ENCODE assay signal across 8 mouse cellular contexts in the genomic region with DNA sequence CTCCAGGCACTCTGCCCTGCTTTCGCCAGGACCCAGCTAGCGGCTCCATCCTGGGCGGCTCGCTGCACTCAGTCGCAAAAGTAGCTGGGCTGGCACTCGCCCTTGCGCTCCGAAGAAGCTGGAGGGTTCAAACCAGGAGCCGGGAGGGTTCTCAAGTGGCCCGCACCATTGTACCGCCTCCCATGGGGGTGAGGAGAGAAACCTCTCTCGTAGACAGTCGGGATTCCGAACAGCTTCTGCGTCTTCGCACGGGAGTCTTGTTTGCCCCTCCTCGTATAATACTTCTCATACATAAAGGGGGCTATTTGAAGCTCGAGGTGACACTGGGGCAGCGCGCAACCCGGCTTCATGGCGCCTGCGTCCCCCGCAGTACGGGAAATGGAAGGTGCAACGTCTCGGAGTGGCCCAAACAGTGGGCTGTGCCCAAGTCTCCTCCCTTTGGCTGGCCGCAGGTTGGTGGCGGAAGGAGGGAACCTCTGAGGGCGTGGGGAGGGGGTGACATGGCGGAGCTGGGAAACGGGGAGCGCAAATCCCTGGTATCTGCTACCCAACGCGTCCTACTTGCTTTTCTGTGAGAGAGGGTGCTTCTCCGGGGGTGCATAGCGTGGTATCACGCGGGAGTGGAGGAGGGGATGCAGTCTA. TPM values are rescaled to one million over a fixed set of nuclear protein-coding genes. Genes with fewer than 3 reads are reported as not detected.
DNase-seq lines count a peak whose midpoint lies in the region; ATAC-seq and TF ChIP-seq lines count a peak whose summit lies in the region.

TSS of gene Mpst (plus strand) at position 124 of the 642 bp plus-strand sequence.

- peak within 1 kb of the TSS; percentile 78 for H3ac ChIP-seq in C2C12 (ENCODE audit: control insufficient read depth, insufficient read length, low read depth)

- H3K9ac ChIP-seq in heart, embryonic 13.5 days = peak within 1 kb of the TSS; percentile 88
- peak within 1 kb of the TSS; percentile 96 for H3K9ac ChIP-seq in liver, embryonic 12.5 days
- peak within 1 kb of the TSS; percentile 53 for H3K9ac ChIP-seq in stomach, embryonic 15.5 days

- no peaks in the 10 kb centered on the region for H3K79me2 ChIP-seq in C2C12 (ENCODE audit: control insufficient read depth, insufficient read depth)

- DNase-seq in brain, embryonic 14.5 days (ENCODE audit: low read depth) = peak; percentile 95
- DNase-seq in kidney, postnatal 10 days = peak; percentile 92
- DNase-seq in natural killer cell, adult 2 months (ENCODE audit: low spot score in 2 of 2) = peak; percentile 81 to 86

- peak within 1 kb of the TSS; percentile 97 for H3K27ac ChIP-seq in heart, embryonic 13.5 days (replicated peaks)
- H3K27ac ChIP-seq in liver, embryonic 12.5 days = peak within 1 kb of the TSS; percentile 99
- peak within 1 kb of the TSS; percentile 99 for H3K27ac ChIP-seq in stomach, embryonic 15.5 days

- H3K9me3 ChIP-seq in heart, embryonic 13.5 days = no peaks in the 10 kb centered on the region
- H3K9me3 ChIP-seq in liver, embryonic 12.5 days (replicated peaks) = no peaks in the 10 kb centered on the region
- H3K9me3 ChIP-seq in stomach, embryonic 15.5 days = no peaks in the 10 kb centered on the region

- H3K79me3 ChIP-seq in C2C12 (ENCODE audit: low read depth) = no peaks in the 10 kb centered on the region

- no peak for TF ChIP-seq CTCF in C2C12 (IDR thresholded peaks at IDR 0.05; ENCODE audit: control insufficient read depth, insufficient read depth, insufficient read length)
- no peak for TF ChIP-seq CTCF in brain, embryonic 14.5 days (IDR thresholded peaks at IDR 0.05; ENCODE audit: borderline replicate concordance, extremely low read depth, insufficient read depth, insufficient read length)

- no peaks in the 10 kb centered on the region for H3K27me3 ChIP-seq in C2C12 (ENCODE audit: control insufficient read depth, insufficient read depth, insufficient read length)
- peaks cover 38% of the 10 kb centered on the region for H3K27me3 ChIP-seq in heart, embryonic 13.5 days (replicated peaks)
- peaks cover 33% of the 10 kb centered on the region for H3K27me3 ChIP-seq in liver, embryonic 12.5 days (replicated peaks)
- peaks cover 16% of the 10 kb centered on the region; the same call in 1 of the 2 replicates for H3K27me3 ChIP-seq in stomach, embryonic 15.5 days (replicated peaks)

- H3K36me3 ChIP-seq in C2C12 (ENCODE audit: control insufficient read depth, insufficient read depth) = no peaks in the 10 kb centered on the region
- H3K36me3 ChIP-seq in heart, embryonic 13.5 days = no peaks in the 10 kb centered on the region
- H3K36me3 ChIP-seq in liver, embryonic 12.5 days = peaks cover 14% of the 10 kb centered on the region
- H3K36me3 ChIP-seq in stomach, embryonic 15.5 days = no peaks in the 10 kb centered on the region

- WGBS in heart, embryonic 13.5 days = under 1% methylated on average over 40 of the region's 40 CpGs
- 1% methylated on average over 40 of the region's 40 CpGs for WGBS in liver, embryonic 12.5 days (ENCODE audit: insufficient replicate concordance)
- under 1% methylated on average over 40 of the region's 40 CpGs for WGBS in stomach, embryonic 15.5 days

- TF ChIP-seq POLR2A in brain, embryonic 14.5 days (IDR thresholded peaks at IDR 0.05; ENCODE audit: borderline replicate concordance, extremely low read depth, insufficient read depth, insufficient read length, poor library complexity, severe bottlenecking) = peak; percentile 38; the same call in 1 of the 2 replicates

- H3K4me3 ChIP-seq in C2C12 (ENCODE audit: insufficient read depth, poor library complexity, severe bottlenecking) = peak within 1 kb of the TSS; percentile 82
- peak within 1 kb of the TSS; percentile 82 for H3K4me3 ChIP-seq in heart, embryonic 13.5 days
- H3K4me3 ChIP-seq in liver, embryonic 12.5 days = peak within 1 kb of the TSS; percentile 85
- peak within 1 kb of the TSS; percentile 79 for H3K4me3 ChIP-seq in stomach, embryonic 15.5 days (replicated peaks)

- peak within 1 kb of the TSS; percentile 97 for H3K4me2 ChIP-seq in heart, embryonic 13.5 days
- H3K4me2 ChIP-seq in liver, embryonic 12.5 days = peak within 1 kb of the TSS; percentile 93
- peak within 1 kb of the TSS; percentile 90 for H3K4me2 ChIP-seq in stomach, embryonic 15.5 days

- ATAC-seq in erythroid progenitor cell, adult 5-6 weeks (replicated peaks; ENCODE audit: low FRiP score, poor library complexity, severe bottlenecking) = peak; percentile 83
- peak; percentile 78 for ATAC-seq in heart, embryonic 13.5 days (ENCODE audit: extremely low read depth, insufficient number of reproducible peaks, low FRiP score, low TSS enrichment)
- peak; percentile 89 for ATAC-seq in liver, embryonic 12.5 days
- ATAC-seq in stomach, embryonic 15.5 days (ENCODE audit: insufficient read depth, low FRiP score, low read depth) = peak; percentile 79

- H3K4me1 ChIP-seq in heart, embryonic 13.5 days = peaks cover 70% of the 10 kb centered on the region
- H3K4me1 ChIP-seq in liver, embryonic 12.5 days = peaks cover 88% of the 10 kb centered on the region
- H3K4me1 ChIP-seq in stomach, embryonic 15.5 days = peaks cover 51% of the 10 kb centered on the region

TF ChIP-seq in C2C12, 6 proteins besides CTCF, POLR2A, EP300 and RAD21:
- TF ChIP-seq USF1 (IDR thresholded peaks at IDR 0.05; ENCODE audit: low read depth) (no peak), MYOD1 (IDR thresholded peaks at IDR 0.05; ENCODE audit: control insufficient read depth, insufficient read length, low read depth) (no peak), MAX (IDR thresholded peaks at IDR 0.05) (no peak), FOSL1 (IDR thresholded peaks at IDR 0.05; ENCODE audit: insufficient read depth, low read length, poor library complexity, severe bottlenecking) (no peak), MYOG (IDR thresholded peaks at IDR 0.05; ENCODE audit: control insufficient read depth, extremely low read depth, insufficient read length) (no peak), CEBPB (IDR thresholded peaks at IDR 0.05; ENCODE audit: low read depth) (no peak)
TF ChIP-seq in C2C12: peak in this region for 0.

RNA-seq across cellular contexts. Expression of gene Mpst, which starts in this region (rescaled TPM):
- polyA plus RNA-seq in C2C12 (2012; fragmentation: generic; extraction: Trizol) = 44.7 TPM
- 83.4 and 130 TPM in 2 replicates for polyA plus RNA-seq in brain, embryonic 14.5 days (2012; rRNA removed)
- 32.8 and 35.2 TPM in 2 replicates for total RNA-seq in erythroid progenitor cell, adult 5-6 weeks (2015; ENCODE audit: low replicate concordance)
- total RNA-seq in erythroid progenitor cell, adult 5-6 weeks (2017; ENCODE audit: low replicate concordance) = 45.6 and 67.9 TPM in 2 replicates
- 0.99 and 1.9 TPM in 2 replicates for polyA plus RNA-seq in heart, embryonic 13.5 days (2015; fragmentation: Nextera tagmentation; extraction: Ambion mirVana)
- 3.5 and 4.8 TPM in 2 replicates for polyA plus RNA-seq in liver, embryonic 12.5 days (2016; fragmentation: Nextera tagmentation; extraction: Ambion mirVana)
- 3.3 and 4.2 TPM in 2 replicates for polyA plus RNA-seq in stomach, embryonic 15.5 days (2015; fragmentation: Nextera tagmentation; extraction: Ambion mirVana)

Comparison
In these comparisons a context has a peak if more than half of its experiments do, and no peak if none do; other contexts are left out.
1. Peak in every context shown above with its lines: DNase-seq, ATAC-seq, H3K4me3 ChIP-seq and H3K27ac ChIP-seq.